Comparison of ENCODE assay signal across 9 mouse cellular contexts in genomic region chr4:150544231-150544630, GRCm38 (mm10).
DNase-seq lines count a peak whose midpoint lies in the region; ATAC-seq and TF ChIP-seq lines count a peak whose summit lies in the region.
"Had no signal": no experiment of that assay in that cellular context is flagged by ENCODE, and none has a peak within 500 bp of the region (broad histone marks: within the 10 kb centered on the region; RNA-seq: fewer than 3 reads in every experiment).

No protein-coding gene starts in this region.

- H3K36me3 ChIP-seq in lung, embryonic 16.5 days (ENCODE audit: control insufficient read depth, insufficient read depth, low read length), result no peaks in the 10 kb centered on the region
- H3K36me3 ChIP-seq in intestine, postnatal 0 days (ENCODE audit: control insufficient read depth, insufficient read depth), result peaks cover 8% of the 10 kb centered on the region

- peak overlapping the region; percentile 55 for H3K27ac ChIP-seq in lung, embryonic 16.5 days (ENCODE audit: low read length)
- H3K27ac ChIP-seq in intestine, postnatal 0 days (ENCODE audit: low read depth, low read length), result peak overlapping the region; percentile 68
- H3K27ac ChIP-seq in olfactory bulb, adult 2 months (ENCODE audit: insufficient read depth, low read depth, low read length), result 0 out of 2 replicates have a peak overlapping the region, but pooled peaks have one; percentile 4

- H3K27me3 ChIP-seq in lung, embryonic 16.5 days (ENCODE audit: control insufficient read depth, insufficient read depth, low read depth, low read length), result no peaks in the 10 kb centered on the region
- no peaks in the 10 kb centered on the region for H3K27me3 ChIP-seq in intestine, postnatal 0 days (replicated peaks; ENCODE audit: control insufficient read depth, insufficient read depth, low read length)
- H3K27me3 ChIP-seq: heart, embryonic 13.5 days had no signal

- no peak for TF ChIP-seq CTCF in intestine, postnatal 0 days (IDR thresholded peaks at IDR 0.05; ENCODE audit: low read depth)
- no peak for TF ChIP-seq CTCF in olfactory bulb, adult 2 months (IDR thresholded peaks at IDR 0.05; ENCODE audit: insufficient read depth, low read depth, low read length)

- WGBS in lung, embryonic 16.5 days, result 63% methylated on average over 7 of the region's 7 CpGs
- WGBS in intestine, postnatal 0 days, result 61% methylated on average over 7 of the region's 7 CpGs
- WGBS in olfactory bulb, adult 2 months, result 52% methylated on average over 7 of the region's 7 CpGs

- peak; percentile 35 for DNase-seq in adrenal gland, adult 2 months
- no peak for DNase-seq in adrenal gland, postnatal 25 days
- no peak for DNase-seq in lung, postnatal 14 days
- no peak for DNase-seq in right cerebral cortex, postnatal 10 days (ENCODE audit: low spot score in 2 of 2)
- no peak for DNase-seq in layer of hippocampus, adult 9-10 months (ENCODE audit: low spot score)

- no peak for TF ChIP-seq POLR2A in olfactory bulb, adult 2 months (IDR thresholded peaks at IDR 0.05; ENCODE audit: insufficient read depth, low read depth, low read length)

- H3K4me1 ChIP-seq in lung, embryonic 16.5 days (replicated peaks; ENCODE audit: control insufficient read depth, insufficient read depth, low read length), result peaks cover 11% of the 10 kb centered on the region
- peaks cover 7% of the 10 kb centered on the region; the same call in 1 of the 2 replicates for H3K4me1 ChIP-seq in intestine, postnatal 0 days (replicated peaks; ENCODE audit: control insufficient read depth, insufficient read depth, low read length)
- peaks cover 5% of the 10 kb centered on the region for H3K4me1 ChIP-seq in olfactory bulb, adult 2 months (ENCODE audit: control insufficient read depth, insufficient read depth, low read length)

- no peak overlapping the region for H3K9ac ChIP-seq in lung, embryonic 16.5 days (ENCODE audit: low read length)
- no peak overlapping the region for H3K9ac ChIP-seq in intestine, postnatal 0 days (ENCODE audit: low read depth, low read length)
- H3K9ac ChIP-seq: heart, embryonic 13.5 days had no signal

- no peak for ATAC-seq in lung, embryonic 16.5 days (ENCODE audit: low read depth)
- peak; percentile 35 for ATAC-seq in intestine, postnatal 0 days

- H3K9me3 ChIP-seq in lung, embryonic 16.5 days (ENCODE audit: control insufficient read depth, low read length), result no peaks in the 10 kb centered on the region
- no peaks in the 10 kb centered on the region for H3K9me3 ChIP-seq in intestine, postnatal 0 days (ENCODE audit: control insufficient read depth)
- H3K9me3 ChIP-seq: heart, embryonic 13.5 days had no signal

- no peak overlapping the region for H3K4me3 ChIP-seq in lung, embryonic 16.5 days (ENCODE audit: low read length)
- no peak overlapping the region for H3K4me3 ChIP-seq in intestine, postnatal 0 days (ENCODE audit: low read depth, low read length)
- H3K4me3 ChIP-seq in olfactory bulb, adult 2 months (ENCODE audit: insufficient read depth, low read depth, low read length), result no peak overlapping the region
- H3K4me3 ChIP-seq: heart, embryonic 13.5 days had no signal

- H3K4me2 ChIP-seq in lung, embryonic 16.5 days (ENCODE audit: low read depth, low read length), result no peak overlapping the region
- H3K4me2 ChIP-seq in intestine, postnatal 0 days (replicated peaks; ENCODE audit: low read depth), result peak overlapping the region; percentile 46; the same call in 1 of the 2 replicates
- H3K4me2 ChIP-seq: heart, embryonic 13.5 days had no signal

Comparison
In these comparisons a context has a peak if more than half of its experiments do, and no peak if none do; other contexts are left out.
1. H3K27ac ChIP-seq: peak in every context shown above with its lines; median percentile 68 in intestine, postnatal 0 days; 55 in lung, embryonic 16.5 days; 4 in olfactory bulb, adult 2 months.